Mouse (Mus musculus): ENCODE measurements around the gene Mcfd2. TPM values are rescaled to one million over a fixed set of nuclear protein-coding genes. Genes with fewer than 3 reads are reported as not detected.
A peak's percentile ranks its signal among the peaks of the same experiment; 100 is the strongest.

Gene Mcfd2
- polyA plus RNA-seq, 1 experiment from 2014 or later, result 75.2 TPM

DNA sequence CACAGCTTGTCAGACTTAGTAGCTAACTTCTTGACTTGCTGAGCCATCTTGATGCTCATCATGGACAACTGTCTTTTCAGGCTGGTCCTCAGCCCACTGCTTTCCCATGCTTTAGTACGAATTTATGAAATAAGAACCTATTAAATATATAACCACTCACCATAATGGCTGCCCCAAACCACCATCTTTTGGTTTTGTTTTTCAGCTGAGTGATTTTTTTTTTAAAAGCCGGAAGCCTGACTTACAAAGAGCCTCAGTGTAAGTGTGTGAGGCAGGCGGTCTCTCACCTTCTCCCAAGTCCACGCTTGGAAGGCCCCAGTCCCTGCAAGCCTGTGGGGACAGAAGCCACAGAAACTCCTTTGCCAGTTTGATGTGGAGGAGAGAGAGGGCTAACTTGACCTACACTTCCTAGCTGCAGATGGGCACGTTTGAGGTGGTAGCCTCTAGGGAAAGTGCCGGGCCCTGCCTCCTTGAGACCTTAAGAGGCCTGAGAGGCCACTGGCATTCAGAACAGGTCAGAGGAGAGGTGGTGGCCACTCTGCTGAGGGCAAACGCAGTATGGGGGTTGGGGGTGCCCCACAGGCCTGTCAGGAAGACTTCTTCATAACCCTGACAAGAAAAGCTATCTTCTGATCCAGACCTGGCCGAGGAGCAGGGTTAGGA is 20.9 kb upstream of the Mcfd2 start:
- Histone ChIP-seq H3K4me3 (no peak overlapping the region), H3K36me3 (replicated peaks) (no peaks in the 10 kb centered on the region), H3K27ac (replicated peaks) (no peak overlapping the region), H3K9me3 (no peaks in the 10 kb centered on the region), H3K4me1 (peaks cover 31% of the 10 kb centered on the region), H3K27me3 (replicated peaks; ENCODE audit: low read depth, poor library complexity, severe bottlenecking) (peaks cover 78% of the 10 kb centered on the region)
- no peak for DNase-seq (ENCODE audit: low spot score)
- WGBS, result 55% methylated on average over 8 of the region's 8 CpGs

DNA sequence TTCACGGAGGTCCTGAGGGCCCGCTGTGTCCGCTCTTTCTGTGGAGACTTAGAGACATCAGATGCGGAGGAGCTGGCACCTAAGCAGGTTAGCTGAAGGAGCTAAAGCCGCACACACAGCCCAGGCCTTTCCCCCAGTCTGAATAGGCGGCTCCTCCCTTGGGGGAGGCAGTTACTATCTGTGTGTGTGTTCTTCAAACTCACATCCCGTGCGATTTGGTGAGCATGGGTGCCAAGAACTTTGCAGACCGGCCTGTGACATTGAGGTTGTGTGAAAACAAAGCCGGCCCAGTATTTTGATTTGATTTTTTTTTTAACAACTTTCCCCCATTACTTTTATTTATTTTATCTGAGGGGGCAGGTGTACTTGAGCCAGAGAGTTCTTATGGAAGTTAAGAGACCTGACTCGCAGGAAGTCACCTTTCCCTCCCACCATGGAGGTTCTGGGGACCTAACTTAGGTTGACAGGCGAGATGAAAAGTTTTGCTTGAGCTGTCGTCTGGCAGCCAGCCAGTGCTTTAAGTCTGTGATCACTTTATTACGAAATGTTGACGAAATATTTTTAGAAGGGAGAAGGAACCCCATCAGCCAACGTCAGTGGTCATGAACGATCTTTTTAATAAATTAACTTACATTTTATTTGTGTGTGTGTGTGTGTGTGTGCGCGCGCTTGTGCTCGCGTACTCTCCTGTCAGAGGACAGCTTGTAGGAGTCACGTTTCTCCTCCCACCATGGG is 20.2 kb upstream of the Mcfd2 start:
- no peaks in the 10 kb centered on the region for H3K9me3 ChIP-seq
- peaks cover 37% of the 10 kb centered on the region for H3K4me1 ChIP-seq
- no peaks in the 10 kb centered on the region for H3K36me3 ChIP-seq (replicated peaks)
- H3K27me3 ChIP-seq (replicated peaks; ENCODE audit: low read depth, poor library complexity, severe bottlenecking), result peaks cover 85% of the 10 kb centered on the region
- no peak overlapping the region for H3K27ac ChIP-seq (replicated peaks)
- H3K4me3 ChIP-seq, result no peak overlapping the region
- no peak for DNase-seq (ENCODE audit: low spot score)
- WGBS, result 79% methylated on average over 23 of the region's 23 CpGs

DNA sequence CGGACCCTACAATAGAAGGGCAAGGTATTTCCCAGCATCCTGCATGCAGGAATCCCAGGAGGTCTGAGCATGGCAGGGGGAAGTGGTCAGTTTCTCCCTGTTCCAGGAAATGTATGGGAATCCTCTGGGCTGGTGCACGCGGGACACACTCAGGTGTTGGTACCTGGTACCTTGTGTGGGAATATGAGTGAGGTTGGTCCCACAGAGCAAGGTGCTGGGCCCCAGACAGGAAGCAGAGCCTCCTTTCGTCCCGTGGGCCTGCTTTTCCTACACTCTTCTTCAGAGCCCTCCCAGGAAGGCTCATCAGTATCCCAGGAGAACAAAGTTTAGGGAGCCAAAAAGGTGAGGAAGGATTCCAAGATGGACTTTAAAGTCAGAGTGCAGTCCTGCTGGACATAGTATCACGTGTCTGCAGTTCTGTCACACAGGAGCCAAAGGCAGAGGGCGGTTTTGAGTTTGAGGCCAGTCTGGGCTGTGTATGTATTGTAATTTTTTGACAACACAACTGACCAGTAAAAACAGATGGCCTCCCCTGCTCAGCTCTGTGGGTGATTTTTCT is 18.8 kb upstream of the Mcfd2 start:
- H3K4me1 ChIP-seq, result peaks cover 37% of the 10 kb centered on the region
- H3K36me3 ChIP-seq (replicated peaks), result no peaks in the 10 kb centered on the region
- no peaks in the 10 kb centered on the region for H3K9me3 ChIP-seq
- H3K4me3 ChIP-seq, result peak overlapping the region; percentile 86; the same call in 1 of the 2 replicates
- peak; percentile 15 for DNase-seq (ENCODE audit: low spot score)
- peaks cover 89% of the 10 kb centered on the region for H3K27me3 ChIP-seq (replicated peaks; ENCODE audit: low read depth, poor library complexity, severe bottlenecking)
- WGBS, result 49% methylated on average over 7 of the region's 7 CpGs
- no peak overlapping the region for H3K27ac ChIP-seq (replicated peaks)

DNA sequence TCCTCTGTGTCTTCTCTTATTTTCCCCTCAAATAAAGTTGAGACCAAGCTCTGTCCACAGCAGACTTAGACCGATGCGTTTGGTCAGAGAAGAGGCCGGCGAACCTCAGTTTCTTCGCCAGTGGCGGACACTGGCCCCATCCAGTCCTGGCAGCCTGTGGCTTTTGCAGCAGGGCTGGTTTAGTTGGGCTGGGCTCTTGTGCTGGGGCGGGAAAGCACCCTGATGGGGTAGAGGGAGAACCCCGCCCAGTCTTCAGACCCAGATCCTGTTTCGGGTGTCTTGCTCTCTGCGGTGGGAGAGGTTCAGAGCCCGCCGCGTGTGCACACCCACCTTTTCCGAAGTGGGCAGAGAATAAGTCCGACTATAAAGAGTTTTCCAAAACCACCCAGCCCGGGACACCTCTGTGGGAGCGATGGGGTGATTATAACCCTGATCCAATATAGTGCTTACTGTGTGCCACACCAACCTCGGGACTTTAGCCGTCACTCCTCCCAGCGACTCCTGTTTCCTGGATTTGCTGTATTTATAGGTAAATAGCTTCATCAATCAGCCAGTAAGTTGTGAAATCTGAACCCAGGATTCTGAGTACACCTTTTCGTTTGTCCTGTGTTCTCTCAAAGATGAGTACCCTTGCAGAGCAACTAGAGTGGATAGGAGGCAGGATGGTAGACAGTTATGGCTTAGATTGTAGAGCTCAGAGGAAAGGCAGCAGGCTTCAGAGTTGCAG is 18.2 kb upstream of the Mcfd2 start:
- 3% methylated on average over 21 of the region's 21 CpGs for WGBS
- H3K27me3 ChIP-seq (replicated peaks; ENCODE audit: low read depth, poor library complexity, severe bottlenecking), result peaks cover 85% of the 10 kb centered on the region
- H3K4me3 ChIP-seq, result peak overlapping the region; percentile 86
- peak; percentile 53 for DNase-seq (ENCODE audit: low spot score)
- no peaks in the 10 kb centered on the region for H3K9me3 ChIP-seq
- H3K4me1 ChIP-seq, result peaks cover 37% of the 10 kb centered on the region
- no peak overlapping the region for H3K27ac ChIP-seq (replicated peaks)
- no peaks in the 10 kb centered on the region for H3K36me3 ChIP-seq (replicated peaks)

DNA sequence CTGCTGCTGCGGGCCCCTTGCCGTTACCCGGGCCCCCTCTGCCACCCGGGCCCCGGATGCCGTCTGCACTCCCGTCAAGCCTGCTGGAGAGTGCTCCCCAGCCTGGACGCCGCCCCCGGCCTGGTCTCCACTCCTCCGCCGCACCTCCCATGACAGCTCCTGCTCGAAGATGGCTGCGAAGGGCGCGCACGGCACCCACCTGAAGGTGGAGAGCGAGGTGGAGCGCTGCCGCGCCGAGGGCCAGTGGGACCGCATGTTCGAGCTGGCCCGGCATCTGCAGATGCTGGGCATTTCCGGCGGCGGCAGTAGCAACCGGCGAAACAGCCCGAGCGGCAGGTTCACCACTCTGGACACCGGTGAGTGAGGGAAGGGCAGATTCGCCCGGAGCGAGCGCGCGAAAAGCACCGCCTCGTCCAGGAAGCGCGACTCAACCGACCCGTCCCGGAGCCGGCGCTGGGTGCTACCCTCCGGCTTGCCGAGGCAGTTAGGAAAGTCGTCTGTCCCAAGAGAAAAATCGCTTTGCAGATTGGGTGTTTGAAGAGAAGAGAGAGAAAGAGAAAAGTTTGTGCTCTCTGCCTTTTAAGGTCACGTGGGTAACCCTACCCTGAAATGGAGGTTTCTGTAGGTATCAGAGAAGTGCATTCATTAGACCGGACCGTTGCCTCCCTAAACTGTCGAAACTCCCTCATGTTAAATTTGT is 17.5 kb upstream of the Mcfd2 start:
- H3K27me3 ChIP-seq (replicated peaks; ENCODE audit: low read depth, poor library complexity, severe bottlenecking), result peaks cover 77% of the 10 kb centered on the region
- H3K4me1 ChIP-seq, result peaks cover 36% of the 10 kb centered on the region
- peak overlapping the region; percentile 86 for H3K4me3 ChIP-seq
- peak; percentile 76 for DNase-seq (ENCODE audit: low spot score)
- WGBS, result under 1% methylated on average over 56 of the region's 56 CpGs
- no peaks in the 10 kb centered on the region for H3K9me3 ChIP-seq
- peak overlapping the region; percentile 95 for H3K27ac ChIP-seq (replicated peaks)
- no peaks in the 10 kb centered on the region for H3K36me3 ChIP-seq (replicated peaks)

DNA sequence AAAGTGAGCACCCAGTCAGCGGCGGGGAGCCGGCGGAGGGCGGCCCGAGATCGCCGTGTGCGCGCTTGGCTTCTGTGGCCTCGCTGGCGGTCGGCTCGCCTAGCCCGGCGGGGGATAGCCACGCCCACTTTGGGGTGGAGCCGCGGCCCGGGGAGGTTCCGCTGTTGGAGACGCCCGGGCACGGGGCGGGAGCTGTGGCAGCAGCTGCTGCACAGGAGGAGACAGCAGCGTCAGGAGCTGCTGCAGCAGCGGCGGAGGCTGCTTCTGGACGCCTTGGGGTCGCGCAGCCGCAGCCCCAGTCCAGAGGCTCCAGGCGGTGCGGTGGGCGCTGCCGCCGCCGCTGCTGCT is 16.9 kb upstream of the Mcfd2 start, which contains the start of gene Ttc7:
Ttc7 (plus strand) TSS at position 181 of the 348 bp plus-strand sequence.
- under 1% methylated on average over 38 of the region's 38 CpGs for WGBS
- Histone ChIP-seq H3K4me3 (peak within 1 kb of the TSS; percentile 86), H3K27ac (replicated peaks) (peak within 1 kb of the TSS; percentile 95), H3K4me1 (peaks cover 33% of the 10 kb centered on the region), H3K27me3 (replicated peaks; ENCODE audit: low read depth, poor library complexity, severe bottlenecking) (peaks cover 72% of the 10 kb centered on the region), H3K36me3 (replicated peaks) (no peaks in the 10 kb centered on the region), H3K9me3 (no peaks in the 10 kb centered on the region)
- peak; percentile 98 for DNase-seq (ENCODE audit: low spot score)

DNA sequence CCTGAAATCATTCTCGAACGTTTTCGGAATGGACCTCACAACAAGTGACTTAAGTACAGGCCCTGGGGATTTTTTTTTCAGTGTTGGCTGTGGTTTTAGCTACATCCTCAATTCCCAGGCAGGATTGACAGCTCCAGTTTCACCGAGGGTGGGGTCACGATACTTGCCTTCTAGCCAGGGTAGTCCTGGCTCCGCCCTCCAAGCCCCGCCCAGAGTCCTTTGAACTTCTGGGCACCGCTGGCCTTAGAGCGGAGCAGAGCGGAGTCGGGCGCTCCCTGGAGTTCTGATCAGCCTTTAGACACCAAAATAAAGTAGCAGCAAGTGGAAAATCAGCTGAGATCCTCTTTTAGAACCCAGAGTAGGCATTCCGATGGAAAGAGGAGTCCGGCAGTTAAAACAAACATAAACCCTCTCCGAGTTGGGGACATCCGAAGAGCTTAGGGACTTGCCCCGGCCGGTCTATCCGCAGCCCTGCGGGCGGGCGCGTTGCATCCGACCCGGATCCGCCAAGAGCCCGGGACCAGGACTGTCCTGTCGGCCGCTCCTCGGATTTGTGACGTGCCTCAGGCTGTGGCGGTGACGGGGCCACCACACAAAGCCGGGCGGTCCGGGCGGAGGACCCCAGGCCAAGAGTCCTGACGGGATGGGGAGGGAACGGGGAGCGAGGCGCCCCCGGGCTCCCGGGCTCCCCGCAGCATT is 16.4 kb upstream of the Mcfd2 start:
- H3K27me3 ChIP-seq (replicated peaks; ENCODE audit: low read depth, poor library complexity, severe bottlenecking), result peaks cover 67% of the 10 kb centered on the region

DNA sequence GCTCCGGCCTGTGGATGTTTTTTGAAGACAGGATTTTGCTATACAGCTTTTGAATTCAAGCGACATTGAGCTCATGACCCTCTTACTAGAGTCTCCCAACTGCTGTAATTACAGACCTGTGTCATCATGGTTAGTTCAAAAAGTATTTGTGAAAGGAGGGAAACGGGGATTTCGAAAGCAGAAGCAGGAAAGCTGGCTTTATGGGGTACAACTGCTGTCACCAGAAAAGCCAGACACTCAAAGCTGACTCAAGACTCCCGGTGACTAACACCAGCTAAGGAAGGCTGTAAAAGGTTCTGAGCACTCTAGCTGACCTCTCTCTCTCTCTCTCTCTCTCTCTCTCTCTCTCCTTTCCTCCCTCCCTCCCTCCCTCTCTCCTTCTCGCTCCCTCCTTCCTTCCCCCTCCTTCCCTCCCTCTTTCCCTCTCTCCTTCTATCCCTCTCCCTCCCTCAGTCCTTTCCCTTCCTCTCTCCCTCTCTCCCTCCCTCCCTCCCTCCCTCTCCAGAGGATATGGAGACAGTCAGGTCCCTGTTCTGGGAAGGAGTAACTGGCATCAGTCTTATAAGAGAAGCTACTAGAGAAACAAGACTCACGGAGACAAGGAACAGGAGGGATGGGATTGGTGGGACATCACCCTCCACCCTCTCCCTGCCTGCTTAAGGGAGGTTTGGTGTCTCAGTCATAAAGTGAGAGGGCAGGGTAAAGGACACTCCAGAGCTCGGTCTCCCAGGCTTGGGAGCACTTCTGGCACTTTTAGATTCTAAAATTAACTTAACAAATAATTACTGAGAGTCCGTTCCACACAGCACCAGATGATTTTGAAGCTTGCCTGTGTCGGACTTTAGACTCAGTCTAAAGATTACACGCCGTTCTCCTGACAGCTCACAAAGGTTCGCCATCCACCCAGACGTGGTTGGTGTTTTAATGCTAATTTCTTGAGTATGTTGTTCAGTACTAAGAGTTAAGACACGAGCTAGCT is 9.9 kb upstream of the Mcfd2 start:
- Histone ChIP-seq H3K27ac (replicated peaks) (no peak overlapping the region), H3K4me3 (no peak overlapping the region), H3K9me3 (no peaks in the 10 kb centered on the region), H3K27me3 (replicated peaks; ENCODE audit: low read depth, poor library complexity, severe bottlenecking) (peaks cover 23% of the 10 kb centered on the region), H3K4me1 (no peaks in the 10 kb centered on the region), H3K36me3 (replicated peaks) (no peaks in the 10 kb centered on the region)
- WGBS, result 62% methylated on average over 15 of the region's 15 CpGs
- no peak for DNase-seq (ENCODE audit: low spot score)

More for the DNA sequence above, 16.4 kb upstream of the Mcfd2 start:
- Histone ChIP-seq H3K4me3 (peak overlapping the region; percentile 86), H3K9me3 (no peaks in the 10 kb centered on the region), H3K36me3 (replicated peaks) (no peaks in the 10 kb centered on the region), H3K27ac (replicated peaks) (peak overlapping the region; percentile 95), H3K4me1 (peaks cover 33% of the 10 kb centered on the region)
- WGBS, result under 1% methylated on average over 44 of the region's 44 CpGs
- DNase-seq (ENCODE audit: low spot score), result peak; percentile 90

DNA sequence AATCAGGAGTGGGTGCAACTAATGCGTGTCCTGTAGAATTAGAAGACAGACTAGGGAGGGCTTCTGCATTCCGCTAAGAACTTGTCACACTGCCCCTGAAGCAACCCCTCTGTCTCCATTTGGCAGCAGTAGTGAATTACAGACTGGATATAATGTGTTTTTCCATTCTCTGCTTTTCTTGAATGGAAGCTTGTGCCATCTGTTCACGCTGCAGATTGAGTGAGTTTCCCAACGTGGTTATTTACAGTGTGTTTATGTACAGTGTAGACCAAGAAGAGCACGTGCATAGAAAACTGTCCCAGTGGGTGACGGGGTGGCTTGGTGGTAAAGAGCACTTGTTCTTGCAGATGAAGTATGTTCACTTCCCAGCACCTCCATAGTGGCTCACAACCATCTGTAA is 3.7 kb upstream of the Mcfd2 start:
- H3K4me3 ChIP-seq, result no peak overlapping the region
- H3K4me1 ChIP-seq, result peaks cover 10% of the 10 kb centered on the region
- H3K27me3 ChIP-seq (replicated peaks; ENCODE audit: low read depth, poor library complexity, severe bottlenecking), result 0 out of 2 replicates have a peak, but pooled peaks cover 6% of the 10 kb centered on the region
- no peaks in the 10 kb centered on the region for H3K9me3 ChIP-seq
- no peaks in the 10 kb centered on the region for H3K36me3 ChIP-seq (replicated peaks)
- no peak for DNase-seq (ENCODE audit: low spot score)
- 87% methylated on average over 6 of the region's 6 CpGs for WGBS
- H3K27ac ChIP-seq (replicated peaks), result no peak overlapping the region

DNA sequence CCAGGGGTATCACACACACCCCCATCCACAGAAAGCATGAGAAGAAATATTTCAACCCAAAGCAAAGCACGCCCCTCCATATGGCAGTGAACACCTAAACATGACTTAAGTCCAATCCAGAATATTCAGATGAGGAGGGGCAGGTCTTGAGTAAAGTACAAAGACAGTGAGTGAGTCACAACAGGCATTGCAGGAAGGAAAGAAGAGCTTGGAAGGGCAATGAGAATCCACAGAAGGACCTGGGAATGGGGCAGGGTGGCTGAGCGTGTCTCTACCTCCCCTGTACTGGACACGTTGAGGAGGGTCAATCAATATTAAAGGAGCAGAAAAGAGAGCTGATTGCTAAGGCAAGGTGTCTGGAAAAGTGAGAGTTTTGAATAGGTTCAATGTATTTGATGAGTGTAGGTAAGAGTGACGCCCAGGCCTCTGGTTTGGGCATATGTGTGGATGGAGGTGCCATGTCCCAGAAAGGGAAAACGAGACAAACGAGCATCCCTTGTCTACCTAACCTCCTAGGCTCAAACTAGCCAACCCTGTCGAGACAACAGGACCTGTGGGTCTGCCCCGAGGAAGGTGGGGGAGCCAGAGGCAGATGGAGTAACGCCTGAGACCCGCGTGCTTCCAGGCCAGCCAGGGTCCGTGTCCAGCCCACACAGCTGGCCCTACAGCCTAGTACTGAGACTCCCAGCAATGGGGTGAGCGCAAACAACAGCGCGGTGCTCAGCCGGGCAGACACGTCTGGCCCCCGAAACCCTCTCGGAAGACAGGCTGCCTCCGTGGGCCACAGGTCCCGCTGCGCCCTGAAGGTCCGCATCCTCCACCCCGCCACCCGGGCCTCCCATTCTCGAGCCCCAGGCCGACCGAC is 576 bp downstream of the Mcfd2 start:
- H3K36me3 ChIP-seq (replicated peaks), result peaks cover 39% of the 10 kb centered on the region
- H3K27me3 ChIP-seq (replicated peaks; ENCODE audit: low read depth, poor library complexity, severe bottlenecking), result 0 out of 2 replicates have a peak, but pooled peaks cover 6% of the 10 kb centered on the region
- H3K9me3 ChIP-seq, result peaks cover 9% of the 10 kb centered on the region; the same call in 1 of the 2 replicates
- H3K4me1 ChIP-seq, result peaks cover 17% of the 10 kb centered on the region
- H3K4me3 ChIP-seq, result peak overlapping the region; percentile 94
- DNase-seq (ENCODE audit: low spot score), result no peak
- peak overlapping the region; percentile 93 for H3K27ac ChIP-seq (replicated peaks)
- WGBS, result 8% methylated on average over 28 of the region's 28 CpGs
